Mouse (Mus musculus): Measurements from ENCODE around the gene Nit1.

Gene Nit1

DNA sequence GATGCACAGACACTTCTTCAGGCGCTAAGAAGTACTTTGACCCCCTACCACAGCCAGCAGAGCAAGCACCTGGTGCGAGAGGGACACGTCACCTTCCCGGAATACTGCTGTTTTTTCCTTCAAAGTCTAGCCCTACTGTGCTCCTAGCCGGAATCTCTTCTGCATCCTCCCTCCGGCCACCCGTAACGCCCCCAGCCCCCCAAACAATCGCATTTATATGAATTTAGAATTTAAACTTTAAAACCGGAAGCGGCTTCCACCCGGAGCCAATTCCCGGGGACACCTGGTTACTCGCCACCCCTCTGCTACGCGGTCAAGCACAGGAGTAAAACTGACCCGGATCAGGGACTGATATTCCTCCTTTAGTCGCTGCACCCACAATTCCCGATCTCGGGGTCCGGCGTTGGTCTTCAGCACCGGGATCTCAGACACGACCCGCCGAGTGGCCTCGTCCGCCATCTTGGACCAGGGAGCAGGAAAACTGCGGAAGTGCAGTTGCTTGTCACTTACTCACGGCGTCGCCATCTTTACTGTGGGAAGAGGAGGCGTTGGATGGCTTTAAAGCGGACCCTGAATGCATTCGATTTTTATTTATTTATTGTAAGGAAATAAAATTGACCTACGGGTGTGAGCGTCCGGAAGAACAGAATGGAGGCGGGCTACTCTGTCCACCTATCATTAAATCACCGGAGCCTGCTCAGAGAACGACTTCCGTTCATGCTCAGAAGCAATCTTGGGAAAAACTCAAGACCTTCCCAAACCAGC lies 51.0 kb downstream of the Nit1 start, which contains the start of gene Ufc1:
Gene Ufc1 (minus strand): TSS at position 727 of the 765 bp plus-strand sequence.
- DNase-seq (ENCODE audit: low read depth, low spot score), result peak; percentile 86

DNA sequence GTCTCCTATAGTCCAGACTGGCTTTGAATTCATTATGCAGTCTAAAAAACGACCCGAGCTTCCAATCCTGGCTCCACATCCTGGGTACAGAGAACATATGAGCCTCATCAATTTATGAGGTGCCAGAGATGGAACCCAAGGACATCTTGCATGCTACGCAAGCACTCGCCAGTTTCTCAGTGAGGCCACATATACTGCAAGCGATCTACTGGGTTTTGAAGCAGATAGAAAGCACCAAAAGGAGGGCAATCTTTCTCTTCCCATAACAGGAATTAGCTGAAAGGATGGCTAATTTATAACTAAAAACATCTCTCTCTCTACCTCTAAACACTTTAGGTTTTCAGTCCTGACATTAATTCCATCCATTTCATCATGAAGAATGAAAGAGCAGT lies 51.5 kb downstream of the Nit1 start:
- DNase-seq (ENCODE audit: low read depth, low spot score), result no peak

DNA sequence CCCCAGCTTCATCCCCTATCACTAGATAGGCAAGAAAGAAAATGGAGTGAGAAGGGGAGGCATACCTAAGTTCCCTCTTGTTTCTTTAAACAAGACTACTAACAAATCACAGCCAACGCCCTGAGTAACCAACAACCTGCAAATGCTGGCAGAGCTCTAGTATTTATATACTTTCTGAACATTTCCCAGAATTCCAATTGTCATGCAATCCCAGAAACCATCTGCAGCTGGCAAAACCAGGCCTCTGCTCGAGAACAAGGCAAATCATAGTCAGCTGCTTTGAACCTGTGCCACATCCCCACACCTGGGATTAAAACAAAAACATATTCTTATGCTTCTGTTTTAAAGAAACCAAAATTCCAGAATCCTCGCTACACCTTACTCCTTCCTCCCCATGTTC lies 52.1 kb downstream of the Nit1 start:
- no peak for DNase-seq (ENCODE audit: low read depth, low spot score)

DNA sequence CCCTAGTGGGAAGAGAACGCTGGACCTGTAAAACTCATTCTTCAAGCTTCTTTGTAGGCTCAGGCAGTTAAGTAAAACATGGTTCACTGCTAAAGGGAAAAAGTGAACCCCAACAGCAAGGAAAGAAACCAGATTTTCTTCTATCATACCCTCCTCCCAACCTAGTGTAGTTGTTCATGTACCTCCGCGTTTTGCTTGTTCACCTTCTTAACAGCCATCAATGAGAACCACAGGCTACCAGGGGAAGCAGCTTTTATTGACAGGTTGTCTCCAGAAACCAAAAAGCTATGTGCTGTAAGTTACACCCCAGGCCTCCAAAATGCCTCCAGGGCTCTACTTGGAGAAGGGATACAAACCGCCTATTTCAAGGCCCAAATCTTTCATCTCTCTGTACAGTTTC lies 57.1 kb downstream of the Nit1 start:
- DNase-seq (ENCODE audit: low read depth, low spot score), result no peak

Data from telencephalon, adult 2 months (tissue).